Mouse (Mus musculus): ENCODE measurements at regions not wholly inside any gene's neighbourhood (a gene's known extent, or its start where the extent isn't known, plus 50 kb on each side); places are given as distances from the start of the nearest gene placed in this dataset.

DNA sequence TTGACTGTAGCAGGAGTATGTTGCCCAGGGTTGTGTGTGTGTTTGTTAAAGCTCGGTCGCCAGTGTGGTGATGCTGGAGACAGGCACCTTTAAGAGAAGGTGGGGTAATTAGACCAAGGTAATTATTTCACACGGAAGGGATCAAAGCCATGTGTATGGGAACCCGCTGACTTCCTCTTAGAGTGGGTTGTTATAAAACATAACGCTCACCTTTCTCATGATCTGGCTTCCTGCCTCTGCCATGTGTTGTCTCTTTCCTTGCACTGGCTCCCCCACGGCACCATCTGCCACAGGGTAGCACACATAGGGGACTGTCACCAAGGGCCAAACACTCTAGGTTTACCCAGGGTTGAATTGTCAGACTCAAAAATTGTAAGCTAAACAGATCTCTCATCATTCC, 78.5 kb downstream of the Gm5426 start:
- no peak for TF ChIP-seq ZNF384 (IDR thresholded peaks at IDR 0.05; ENCODE audit: low read depth, low read length)
- no peak for TF ChIP-seq ZC3H11A (IDR thresholded peaks at IDR 0.05; ENCODE audit: borderline replicate concordance, low read depth, low read length)
- no peak for TF ChIP-seq CHD2 (IDR thresholded peaks at IDR 0.05; ENCODE audit: low read depth, low read length)
- TF ChIP-seq HCFC1 (IDR thresholded peaks at IDR 0.05; ENCODE audit: borderline replicate concordance, insufficient read depth, low read length) = no peak
- TF ChIP-seq MAFK (IDR thresholded peaks at IDR 0.05; ENCODE audit: insufficient read depth, low read depth, low read length) = no peak

Measured in ES-E14 (cell line).